Mouse (Mus musculus): ENCODE measurements around the gene Mcts2. TPM values are rescaled to one million over a fixed set of nuclear protein-coding genes. Genes with fewer than 3 reads are reported as not detected.

The Mcts2 gene
- total and polyA plus RNA-seq, 3 experiments = 2.7 to 3.0 TPM; not detected in 1

DNA sequence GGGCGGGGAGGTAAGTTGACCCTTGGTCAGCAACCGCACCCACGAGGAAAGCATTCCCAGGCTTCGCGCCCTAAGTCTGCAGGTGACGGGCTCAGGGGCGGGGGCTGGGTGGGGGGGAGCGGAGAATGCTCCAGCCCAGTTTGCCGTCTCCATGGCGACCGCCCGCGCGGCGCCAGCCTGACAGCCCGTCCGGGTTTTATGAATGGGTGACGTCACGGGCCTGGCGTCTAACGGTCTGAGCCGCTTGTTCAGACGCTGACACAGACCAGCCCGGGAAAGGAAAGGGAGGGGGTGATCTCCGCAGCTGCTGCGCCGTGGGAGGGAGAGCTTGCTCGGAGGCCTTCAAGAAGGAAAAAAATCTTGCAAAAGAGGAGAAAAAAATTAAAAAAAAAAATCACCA lies 48.1 kb downstream of the Mcts2 start:
- no peaks in the 10 kb centered on the region; a peak in 1 of 4 replicates for H3K27me3 ChIP-seq (ENCODE audit: control insufficient read depth in 1 of 2, insufficient read depth in 2 of 2, low read length in 2 of 2)
- DNase-seq (ENCODE audit: low read depth, low spot score) = peak; percentile 73
- H3K36me3 ChIP-seq (ENCODE audit: control insufficient read depth in 1 of 2, insufficient read depth in 2 of 2, low read length in 2 of 2) = peaks cover 0 to 12% of the 10 kb centered on the region in 2 experiments; a peak in 2 of 4 replicates
- peak overlapping the region; percentile 53 for H3K9ac ChIP-seq (ENCODE audit: control insufficient read depth, low read depth, low read length, poor library complexity, severe bottlenecking)
- peak overlapping the region; percentile 38 to 39 for H3K4me3 ChIP-seq (ENCODE audit: control insufficient read depth in 1 of 2, insufficient read depth in 1 of 2, low read depth in 2 of 2, low read length in 2 of 2)
- peaks cover 18% of the 10 kb centered on the region for H3K79me2 ChIP-seq (ENCODE audit: control insufficient read depth, insufficient read depth, low read length, poor library complexity)
- H3K4me1 ChIP-seq (ENCODE audit: control insufficient read depth in 1 of 2, insufficient read depth in 2 of 2, low read length in 2 of 2) = peaks cover 0 to 19% of the 10 kb centered on the region in 2 experiments; a peak in 2 of 4 replicates
- H3K9me3 ChIP-seq (replicated peaks; ENCODE audit: insufficient read depth, low read length) = no peaks in the 10 kb centered on the region
- H3K27ac ChIP-seq (ENCODE audit: control insufficient read depth, low read depth, low read length) = no peak overlapping the region
- no peak for TF ChIP-seq CHD1 (IDR thresholded peaks at IDR 0.05; ENCODE audit: low read depth, low read length)
- no peak for TF ChIP-seq E2F4 (IDR thresholded peaks at IDR 0.05; ENCODE audit: borderline replicate concordance, low read depth, low read length)
- TF ChIP-seq ETS1 (IDR thresholded peaks at IDR 0.05; ENCODE audit: low read depth, low read length) = 0 out of 2 replicates have a peak, but pooled peaks have one; percentile 20
- peak; percentile 14; the same call in 1 of the 2 replicates for TF ChIP-seq SIN3A (IDR thresholded peaks at IDR 0.05; ENCODE audit: low read length)

DNA sequence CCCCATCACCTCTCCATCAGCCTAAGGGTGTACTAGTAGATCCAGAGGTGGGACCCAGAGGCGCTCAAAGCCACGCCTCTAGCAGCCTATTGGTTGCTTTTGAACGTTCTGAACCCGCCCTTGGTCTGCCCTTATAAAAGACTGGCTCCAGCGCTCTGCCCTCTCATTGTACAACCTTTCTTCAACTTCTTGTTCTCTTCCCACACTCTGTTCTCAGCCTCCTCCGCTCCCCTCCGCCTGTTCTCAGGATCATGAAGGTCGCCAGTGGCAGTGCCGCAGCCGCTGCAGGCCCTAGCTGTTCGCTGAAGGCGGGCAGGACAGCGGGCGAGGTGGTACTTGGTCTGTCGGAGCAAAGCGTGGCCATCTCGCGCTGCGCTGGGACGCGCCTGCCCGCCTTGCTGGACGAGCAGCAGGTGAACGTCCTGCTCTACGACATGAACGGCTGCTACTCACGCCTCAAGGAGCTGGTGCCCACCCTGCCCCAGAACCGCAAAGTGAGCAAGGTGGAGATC lies 49.3 kb downstream of the Mcts2 start, which contains the start of gene Id1:
Id1 (plus strand) TSS at position 162 of the 512 bp plus-strand sequence.
- Histone ChIP-seq H3K9ac (ENCODE audit: control insufficient read depth, low read depth, low read length, poor library complexity, severe bottlenecking) (peak within 1 kb of the TSS; percentile 70), H3K27me3 (ENCODE audit: control insufficient read depth in 1 of 2, insufficient read depth in 2 of 2, low read length in 2 of 2) (no peaks in the 10 kb centered on the region), H3K79me2 (ENCODE audit: control insufficient read depth, insufficient read depth, low read length, poor library complexity) (peaks cover 18% of the 10 kb centered on the region), H3K4me3 (ENCODE audit: control insufficient read depth in 1 of 2, insufficient read depth in 1 of 2, low read depth in 2 of 2, low read length in 2 of 2) (peak within 1 kb of the TSS; percentile 45 to 65), H3K9me3 (replicated peaks; ENCODE audit: insufficient read depth, low read length) (no peaks in the 10 kb centered on the region), H3K36me3 (ENCODE audit: control insufficient read depth in 1 of 2, insufficient read depth in 2 of 2, low read length in 2 of 2) (peaks cover 0 to 20% of the 10 kb centered on the region in 2 experiments; a peak in 2 of 4 replicates), H3K4me1 (ENCODE audit: control insufficient read depth in 1 of 2, insufficient read depth in 2 of 2, low read length in 2 of 2) (peaks cover 0 to 27% of the 10 kb centered on the region in 2 experiments; a peak in 2 of 4 replicates), H3K27ac (ENCODE audit: control insufficient read depth, low read depth, low read length) (peak within 1 kb of the TSS; percentile 90)
- peak; percentile 96 for DNase-seq (ENCODE audit: low read depth, low spot score)
- TF ChIP-seq UBTF (IDR thresholded peaks at IDR 0.05; ENCODE audit: borderline replicate concordance, insufficient read depth, low read depth, low read length) (no peak), CHD2 (IDR thresholded peaks at IDR 0.05; ENCODE audit: low read length) (no peak), ZKSCAN1 (IDR thresholded peaks at IDR 0.05; ENCODE audit: low read depth, low read length) (no peak), POLR2AphosphoS5 (IDR thresholded peaks at IDR 0.05; ENCODE audit: borderline replicate concordance, low read depth, low read length) (peak; percentile 96), CTCF (IDR thresholded peaks at IDR 0.05 in 2 of 3, conservative IDR thresholded peaks at IDR 0.05 in 1 of 3; ENCODE audit: control insufficient read depth in 1 of 3, insufficient read depth in 1 of 3, low read depth in 2 of 3, low read length in 3 of 3, poor library complexity in 1 of 3, severe bottlenecking in 1 of 3) (no peak), USF2 (IDR thresholded peaks at IDR 0.05; ENCODE audit: borderline replicate concordance in 1 of 2, insufficient read depth in 1 of 2, low read depth in 1 of 2, low read length in 2 of 2) (no peak), USF1 (IDR thresholded peaks at IDR 0.05; ENCODE audit: low read depth, low read length) (no peak), JUND (IDR thresholded peaks at IDR 0.05; ENCODE audit: low read depth, low read length) (no peak), RCOR1 (IDR thresholded peaks at IDR 0.05; ENCODE audit: low read depth, low read length) (no peak), CHD1 (IDR thresholded peaks at IDR 0.05; ENCODE audit: low read depth, low read length) (no peak), MYB (IDR thresholded peaks at IDR 0.05; ENCODE audit: low read depth, low read length) (no peak), EP300 (IDR thresholded peaks at IDR 0.05; ENCODE audit: low read depth in 1 of 2, low read length in 2 of 2) (no peak), ZNF384 (IDR thresholded peaks at IDR 0.05; ENCODE audit: low read depth, low read length) (no peak), TBP (IDR thresholded peaks at IDR 0.05; ENCODE audit: low read depth, low read length) (peak; percentile 99), MAFK (IDR thresholded peaks at IDR 0.05; ENCODE audit: borderline replicate concordance, low read depth, low read length) (no peak), NRF1 (IDR thresholded peaks at IDR 0.05; ENCODE audit: insufficient read depth, low read depth, low read length, poor library complexity, severe bottlenecking) (no peak), MAZ (IDR thresholded peaks at IDR 0.05; ENCODE audit: low read depth, low read length) (no peak), ELF1 (IDR thresholded peaks at IDR 0.05; ENCODE audit: low read depth, low read length) (no peak), ETS1 (IDR thresholded peaks at IDR 0.05; ENCODE audit: low read depth, low read length) (no peak), TAL1 (IDR thresholded peaks at IDR 0.05; ENCODE audit: low read length) (no peak), MAX (IDR thresholded peaks at IDR 0.05; ENCODE audit: low read length) (no peak), BHLHE40 (IDR thresholded peaks at IDR 0.05; ENCODE audit: borderline replicate concordance, low read depth, low read length) (no peak), POLR2AphosphoS2 (IDR thresholded peaks at IDR 0.05; ENCODE audit: low read length) (peak; percentile 87), POLR2A (IDR thresholded peaks at IDR 0.05; ENCODE audit: control insufficient read depth in 1 of 2, insufficient read depth in 1 of 2, low read depth in 1 of 2, low read length in 2 of 2, poor library complexity in 1 of 2) (peak; percentile 96 to 100), HCFC1 (IDR thresholded peaks at IDR 0.05; ENCODE audit: low read depth, low read length) (peak; percentile 48; the same call in 1 of the 2 replicates), TCF12 (IDR thresholded peaks at IDR 0.05; ENCODE audit: low read depth, low read length) (no peak; the same call in 1 of the 2 replicates), KAT2A (conservative IDR thresholded peaks at IDR 0.05; ENCODE audit: low read depth, low read length) (no peak), GABPA (IDR thresholded peaks at IDR 0.05; ENCODE audit: low read depth, low read length) (no peak), NELFE (IDR thresholded peaks at IDR 0.05; ENCODE audit: low read depth, low read length) (peak; percentile 96)
